Mouse (Mus musculus) liver, adult 2 months (tissue): ENCODE data around the gene Trio.

ENCODE experiments used
- CTCF ChIP-seq: fragments of 200-500 bp; IDR thresholded peaks from 2 replicates; pipeline ENCODE4 v1.5.1; 2011; ENCODE audit warnings: low read depth, low read length, control low read depth
- POLR2A ChIP-seq: fragments of 200-500 bp; IDR thresholded peaks from 2 replicates; pipeline ENCODE4 v1.6.1; 2011; ENCODE audit warnings: low read length, control low read depth; ENCODE audit not compliant: insufficient read depth; ENCODE audit errors: extremely low read depth

- TF ChIP-seq CTCF (no peak), POLR2A (no peak)
These were observed 89.6 kb downstream of the Trio start for GRCm38 (mm10) chr15:27935772-27936746.
